Mouse (Mus musculus) Patski (cell line): ENCODE data around the gene Supt20. TPM values are rescaled to one million over a fixed set of nuclear protein-coding genes. Genes with fewer than 3 reads are reported as not detected.
"Not testable (repeated sequence)": the region's sequence is repeated elsewhere in the genome, so short reads cannot be mapped to it uniquely, and the experiment has no call there.

Experiments used
- ATAC-seq: fragments of 100-300 bp; one replicate; pipeline ENCODE4 v1.8.0; 2021
- CTCF ChIA-PET: fragments of 350-600 bp; sonication (Branson Sonifier 250); formaldehyde crosslinking; loops from one replicate; lab custom pipeline; 2022; ENCODE audit warnings: inconsistent platforms; lab: Charles Lee
- POLR2A ChIA-PET: fragments of 350-600 bp; sonication (Branson Sonifier 250); formaldehyde crosslinking; loops from one replicate; lab custom pipeline; 2022; ENCODE audit warnings: antibody characterized with exemption, inconsistent platforms; lab: Charles Lee
- DNase-seq: peaks from one replicate; pipeline ENCODE4 v3.0.0-alpha.2; 2011; ENCODE audit warnings: low read depth, low spot score
- H3K27me3 ChIP-seq: fragments of 371-371 bp; one replicate; pipeline ENCODE4 v1.5.1; 2021
- CTCF ChIP-seq: fragments of 100-300 bp; IDR thresholded peaks from one replicate; pipeline ENCODE4 v1.5.1; 2021
- in situ Hi-C: fragments of 300-500 bp; cut with MboI; formaldehyde crosslinking; loops from 3 replicates; pipeline ENCODE4 v1.11.1; 2018; ENCODE audit warnings: low pct_unique_long_range_greater_than_20kb, mixed read lengths
- polyA plus RNA-seq: library from polyadenylated mRNA; unstranded; gene quantifications from one replicate; pipeline ENCODE4 v1.2.3, GENCODE M21; 2021

Supt20 gene
- polyA plus RNA-seq, 1 experiment from 2014 or later, result 85.0 TPM

GRCm38 (mm10) chr3:54693056-54693415 lies 429 bp downstream of the Supt20 start:
- DNase-seq, result peak; percentile 30
- ChIA-PET POLR2A (interaction anchor here (1.0 to 1.5 kb wide), 4 partner anchors 10 to 335 kb away, joined by 3 to 4 read pairs (median 4); partner anchors contain the start of gene Alg5), CTCF (interaction anchor here (0.9 to 1.8 kb wide), 3 partner anchors 9 to 334 kb away, joined by 3 to 8 read pairs (median 4); no protein-coding TSS in a partner anchor)
- in situ Hi-C loops, result loop anchor here (10.0 kb wide), 1 partner anchor 828 kb away; the partner anchor contains the start of gene Ufm1
- peak; percentile 23 for ATAC-seq
- no peak for TF ChIP-seq CTCF
- no peaks in the 10 kb centered on the region for H3K27me3 ChIP-seq

DNA sequence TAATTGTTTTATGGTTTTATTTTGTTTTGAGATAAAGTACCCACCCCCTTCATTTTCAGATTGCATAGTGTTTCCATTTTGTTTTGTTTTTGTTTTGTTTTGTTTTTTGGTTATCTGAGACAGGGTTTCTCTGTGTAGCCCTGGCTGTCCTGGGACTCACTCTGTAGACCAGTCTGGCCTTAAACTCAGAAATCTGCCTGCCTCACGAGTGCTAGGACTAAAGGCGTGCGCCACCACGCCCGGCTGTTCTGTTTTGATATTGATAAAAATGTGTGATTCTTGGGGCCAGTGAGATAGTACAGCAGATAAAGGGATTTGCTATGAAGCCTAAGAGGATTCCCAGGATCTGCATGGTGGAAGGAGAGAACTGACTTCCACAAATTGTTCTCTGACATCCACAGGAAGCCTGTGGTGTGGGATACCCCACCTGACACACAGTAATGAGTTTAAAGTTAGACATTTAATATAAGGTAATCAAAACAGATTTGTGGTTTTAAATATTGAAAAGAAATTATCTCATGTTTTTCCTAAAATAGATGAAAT lies 7.2 kb downstream of the Supt20 start:
- in situ Hi-C loops, result loop anchor here (10.0 kb wide), 1 partner anchor 835 kb away; the partner anchor contains the start of gene Ufm1
- TF ChIP-seq CTCF, result no peak
- no peaks in the 10 kb centered on the region for H3K27me3 ChIP-seq
- ATAC-seq (no peak), DNase-seq (no peak)
- ChIA-PET POLR2A (no interaction called here), CTCF (interaction anchor here (1.6 to 3.3 kb wide), 3 partner anchors 13 to 16 kb away, joined by 4 to 13 read pairs (median 8); partner anchors contain the start of gene Gm21958)

DNA sequence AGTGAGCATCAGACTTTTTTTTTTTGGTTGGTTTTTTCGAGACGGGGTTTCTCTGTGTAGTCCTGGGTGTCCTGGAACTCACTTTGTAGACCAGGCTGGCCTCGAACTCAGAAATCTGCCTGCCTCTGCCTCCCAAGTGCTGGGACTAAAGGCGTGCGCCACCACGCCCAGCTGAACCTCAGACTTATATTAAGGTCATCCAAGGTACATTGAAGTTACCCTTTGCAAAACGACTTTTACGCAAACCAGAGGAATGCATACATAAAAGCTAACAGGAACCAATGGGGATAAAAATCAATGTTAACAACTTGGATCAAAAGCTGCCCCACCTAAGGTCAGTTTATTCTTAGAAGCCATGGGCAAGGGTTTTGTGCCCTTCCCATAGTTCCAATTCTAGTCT lies 11.5 kb downstream of the Supt20 start:
- CTCF ChIA-PET, result interaction anchor here (0.9 kb wide), 2 partner anchors 11 to 32 kb away, joined by 3 to 4 read pairs; partner anchors contain the start of genes Alg5 and Exosc8
- ATAC-seq, in situ Hi-C loops, H3K27me3 ChIP-seq, DNase-seq: not testable (repeated sequence)
- POLR2A ChIA-PET, result interaction anchor here (0.7 kb wide), 1 partner anchor 1112 kb away, joined by 3 read pairs; no protein-coding TSS in a partner anchor

- no peak for TF ChIP-seq CTCF
- ChIA-PET POLR2A (no interaction called here), CTCF (interaction anchor here (0.9 to 1.9 kb wide), 3 partner anchors 8 to 355 kb away, joined by 3 to 7 read pairs (median 4); no protein-coding TSS in a partner anchor)
- DNase-seq (no peak), ATAC-seq (no peak)
- in situ Hi-C loops, result no loop called here
- no peaks in the 10 kb centered on the region for H3K27me3 ChIP-seq
These were observed 16.4 kb downstream of the Supt20 start for GRCm38 (mm10) chr3:54708972-54709371.

DNA sequence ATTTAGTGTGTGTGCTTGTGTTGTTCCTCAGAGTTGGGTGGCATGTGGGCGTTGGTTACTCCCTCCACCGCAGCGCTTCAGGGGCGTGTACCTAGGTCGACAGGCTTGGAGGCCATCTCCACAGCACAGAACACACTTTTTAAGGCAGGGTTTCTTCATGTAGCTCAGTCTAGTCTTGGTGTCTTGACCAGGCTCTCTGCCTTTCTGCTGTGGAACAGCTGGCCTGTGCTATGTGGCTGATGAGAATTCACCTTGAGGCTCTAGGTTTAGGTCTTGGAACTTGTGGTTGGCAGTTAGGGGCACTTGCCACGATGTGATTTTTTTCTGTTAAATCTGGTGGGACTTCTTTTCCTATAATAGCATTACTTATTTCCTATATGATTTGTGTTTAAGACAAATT lies 21.6 kb downstream of the Supt20 start, which contains the start of gene Gm21958:
Gene Gm21958 (minus strand): TSS at position 101 of the 400 bp plus-strand sequence.
- CTCF ChIA-PET, result interaction anchor here (1.7 to 5.0 kb wide), 2 partner anchors 13 to 15 kb away, joined by 4 to 13 read pairs; no protein-coding TSS in a partner anchor
- no peak for TF ChIP-seq CTCF
- DNase-seq (no peak), ATAC-seq (no peak)
- POLR2A ChIA-PET, result no interaction called here
- in situ Hi-C loops, result no loop called here
- H3K27me3 ChIP-seq, result no peaks in the 10 kb centered on the region

DNA sequence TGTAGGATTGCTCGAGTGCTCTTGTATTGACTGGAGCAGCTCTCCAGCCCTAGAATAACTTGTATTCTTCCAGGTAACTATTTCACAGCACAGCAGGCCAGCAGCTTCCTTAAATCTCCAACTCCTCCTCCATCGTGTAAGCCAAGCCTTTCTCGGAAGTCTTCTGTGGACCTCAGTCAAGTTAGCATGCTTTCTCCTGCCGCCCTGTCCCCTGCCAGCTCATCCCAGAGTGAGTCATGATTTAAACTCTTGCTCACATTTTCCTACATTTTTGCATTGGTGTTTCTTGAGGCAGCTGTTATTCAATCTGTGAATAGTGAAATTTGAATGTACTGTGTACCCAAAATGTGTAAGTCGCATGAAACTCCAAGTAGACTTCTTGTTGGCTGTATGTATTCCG lies 22.9 kb downstream of the Supt20 start:
- in situ Hi-C loops, result no loop called here
- CTCF ChIA-PET, result interaction anchor here (0.7 to 5.0 kb wide), 6 partner anchors 9 to 16 kb away, joined by 3 to 17 read pairs (median 6); no protein-coding TSS in a partner anchor
- POLR2A ChIA-PET, result interaction anchor here (1.8 kb wide), 1 partner anchor 9 kb away, joined by 5 read pairs; no protein-coding TSS in a partner anchor
- DNase-seq, result no peak
- no peaks in the 10 kb centered on the region for H3K27me3 ChIP-seq
- TF ChIP-seq CTCF, result no peak
- ATAC-seq, result peak; percentile 62

DNA sequence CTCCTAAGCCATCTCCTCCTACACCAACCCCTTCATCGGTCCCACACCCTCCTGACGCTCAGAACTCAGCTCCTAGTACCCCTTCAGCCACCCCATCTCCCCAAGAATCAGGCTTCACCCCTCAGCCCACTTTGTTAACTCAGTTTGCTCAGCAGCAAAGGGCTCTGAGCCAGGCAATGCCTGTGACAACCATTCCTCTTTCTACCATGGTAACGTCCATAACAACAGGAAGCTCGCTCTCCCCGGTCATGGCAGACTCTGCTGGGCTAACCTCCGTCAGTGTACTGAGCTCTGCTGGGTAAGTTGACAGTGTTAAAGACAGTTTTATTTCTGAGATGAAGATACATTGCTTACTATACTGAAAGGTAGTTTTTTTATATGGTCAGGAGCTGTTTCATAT lies 24.7 kb downstream of the Supt20 start:
- ChIA-PET CTCF (interaction anchor here (0.5 to 5.0 kb wide), 8 partner anchors 9 to 873 kb away, joined by 3 to 17 read pairs (median 3); partner anchors contain the start of gene Gm10985), POLR2A (interaction anchor here (0.6 kb wide), 1 partner anchor 623 kb away, joined by 8 read pairs; no protein-coding TSS in a partner anchor)
- no peak for ATAC-seq
- no peaks in the 10 kb centered on the region for H3K27me3 ChIP-seq
- DNase-seq, result no peak
- no peak for TF ChIP-seq CTCF
- in situ Hi-C loops, result no loop called here

GRCm38 (mm10) chr3:54718947-54719346 lies 26.3 kb downstream of the Supt20 start:
- no peak for TF ChIP-seq CTCF
- POLR2A ChIA-PET, result no interaction called here
- in situ Hi-C loops, result no loop called here
- no peak for ATAC-seq
- no peak for DNase-seq
- CTCF ChIA-PET, result interaction anchor here (1.2 kb wide), 1 partner anchor 16 kb away, joined by 4 read pairs; the partner anchor contains the start of genes Alg5 and Exosc8
- H3K27me3 ChIP-seq, result no peaks in the 10 kb centered on the region

GRCm38 (mm10) chr3:54723741-54724500 lies 31.3 kb downstream of the Supt20 start:
- H3K27me3 ChIP-seq, result no peaks in the 10 kb centered on the region
- ATAC-seq (no peak), DNase-seq (no peak)
- POLR2A ChIA-PET, result no interaction called here
- CTCF ChIA-PET, result interaction anchor here (1.0 to 1.7 kb wide), 4 partner anchors 8 to 15 kb away, joined by 3 to 8 read pairs (median 6); partner anchors contain the start of genes Alg5 and Exosc8
- in situ Hi-C loops, result no loop called here
- TF ChIP-seq CTCF, result no peak

DNA sequence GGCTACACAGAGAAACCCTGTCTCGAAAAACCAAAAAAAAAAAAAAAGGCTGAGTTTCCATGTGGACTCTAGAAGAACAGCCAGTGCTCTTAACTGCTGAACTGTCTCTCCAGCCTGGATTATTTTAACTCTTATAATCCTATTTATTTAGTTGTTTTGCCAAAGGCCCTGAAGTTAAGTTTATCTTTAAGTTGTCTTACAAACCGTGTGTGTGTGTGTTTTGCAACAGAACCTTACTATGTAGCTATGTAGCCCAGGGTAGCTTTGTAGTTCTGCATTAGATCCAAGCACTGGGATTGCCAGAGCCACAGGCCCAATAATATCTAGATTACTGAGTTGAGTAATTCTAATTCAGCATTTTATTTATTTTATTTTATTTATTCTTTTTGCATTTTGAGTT lies 32.7 kb downstream of the Supt20 start:
- ChIA-PET CTCF (interaction anchor here (1.2 to 1.3 kb wide), 3 partner anchors 9 to 12 kb away, joined by 3 to 4 read pairs (median 4); partner anchors contain the start of gene Alg5), POLR2A (no interaction called here)
- ATAC-seq, result no peak
- in situ Hi-C loops, result no loop called here
- H3K27me3 ChIP-seq, result no peaks in the 10 kb centered on the region
- no peak for DNase-seq
- no peak for TF ChIP-seq CTCF
